Mouse (Mus musculus) splenic B cell, adult 2 months (primary cell): ENCODE measurements around the gene Jam3.

Experiments used
- DNase-seq: peaks from one replicate; pipeline ENCODE4 v3.0.0-alpha.2; 2011; ENCODE audit warnings: low read depth, low spot score
- H3K27me3 ChIP-seq: 2 replicates; pipeline ENCODE4 v1.6.1; 2012; ENCODE audit warnings: mild to moderate bottlenecking, low read length, moderate library complexity, mixed read lengths; ENCODE audit not compliant: control insufficient read depth, poor library complexity, insufficient read depth, severe bottlenecking
- H3K36me3 ChIP-seq: 2 replicates; pipeline ENCODE4 v1.6.1; 2012; ENCODE audit warnings: mild to moderate bottlenecking, low read length, moderate library complexity, mixed read lengths; ENCODE audit not compliant: control insufficient read depth, poor library complexity, insufficient read depth, severe bottlenecking

Gene Jam3

GRCm38 (mm10) chr9:27070895-27071294 is 84.3 kb downstream of the Jam3 start:
- 0 out of 2 replicates have a peak, but pooled peaks cover 4% of the 10 kb centered on the region for H3K36me3 ChIP-seq
- DNase-seq, result no peak
- H3K27me3 ChIP-seq, result no peaks in the 10 kb centered on the region

- no peaks in the 10 kb centered on the region for H3K27me3 ChIP-seq
- no peak for DNase-seq
- no peaks in the 10 kb centered on the region; the same call in 1 of the 2 replicates for H3K36me3 ChIP-seq
Measured at GRCm38 (mm10) chr9:27058341-27058740, 96.9 kb downstream of the Jam3 start.

- Histone ChIP-seq H3K27me3 (no peaks in the 10 kb centered on the region), H3K36me3 (peaks cover 3% of the 10 kb centered on the region; the same call in 1 of the 2 replicates)
- DNase-seq, result no peak
Measured at GRCm38 (mm10) chr9:27049492-27049891, 105.7 kb downstream of the Jam3 start.
